Mouse (Mus musculus): Measurements from ENCODE around the gene Zbtb8os.

Gene Zbtb8os

GRCm38 (mm10) chr4:129335216-129336074, at the start of gene Zbtb8os, which contains the start of gene Rbbp4:
Zbtb8os (plus strand) TSS chr4:129335695.
Rbbp4 (minus strand) TSS chr4:129335370.
- peak; percentile 100 for DNase-seq (ENCODE audit: low spot score)

GRCm38 (mm10) chr4:129286001-129286682, 49.4 kb upstream of the Zbtb8os start:
- DNase-seq (ENCODE audit: low spot score) = no peak

- peak; percentile 58 for DNase-seq (ENCODE audit: low spot score)
These were observed 48.6 kb upstream of the Zbtb8os start for GRCm38 (mm10) chr4:129286683-129287471.

GRCm38 (mm10) chr4:129287472-129287981, 48.0 kb upstream of the Zbtb8os start, which contains the start of gene Sync:
Sync (plus strand) TSS chr4:129287617.
- no peak for DNase-seq (ENCODE audit: low spot score)

- DNase-seq (ENCODE audit: low spot score) = no peak
These were observed 47.4 kb upstream of the Zbtb8os start for GRCm38 (mm10) chr4:129288067-129288466.

- no peak for DNase-seq (ENCODE audit: low spot score)
These were observed 45.8 kb upstream of the Zbtb8os start for GRCm38 (mm10) chr4:129289671-129290070.

GRCm38 (mm10) chr4:129292831-129293230, 42.7 kb upstream of the Zbtb8os start:
- no peak for DNase-seq (ENCODE audit: low spot score)

GRCm38 (mm10) chr4:129293702-129294101, 41.8 kb upstream of the Zbtb8os start:
- DNase-seq (ENCODE audit: low spot score) = no peak

GRCm38 (mm10) chr4:129295188-129295587, 40.3 kb upstream of the Zbtb8os start:
- no peak for DNase-seq (ENCODE audit: low spot score)

GRCm38 (mm10) chr4:129296066-129296465, 39.4 kb upstream of the Zbtb8os start:
- DNase-seq (ENCODE audit: low spot score) = no peak

GRCm38 (mm10) chr4:129297724-129298123, 37.8 kb upstream of the Zbtb8os start:
- DNase-seq (ENCODE audit: low spot score) = no peak

GRCm38 (mm10) chr4:129299121-129299520, 36.4 kb upstream of the Zbtb8os start:
- no peak for DNase-seq (ENCODE audit: low spot score)

GRCm38 (mm10) chr4:129303401-129303800, 32.1 kb upstream of the Zbtb8os start:
- DNase-seq (ENCODE audit: low spot score) = no peak

GRCm38 (mm10) chr4:129303816-129304215, 31.7 kb upstream of the Zbtb8os start:
- DNase-seq (ENCODE audit: low spot score) = no peak

- no peak for DNase-seq (ENCODE audit: low spot score)
These were observed 31.2 kb upstream of the Zbtb8os start for GRCm38 (mm10) chr4:129304306-129304705.

GRCm38 (mm10) chr4:129307936-129308335, 27.6 kb upstream of the Zbtb8os start:
- no peak for DNase-seq (ENCODE audit: low spot score)

- no peak for DNase-seq (ENCODE audit: low spot score)
These were observed 21.6 kb upstream of the Zbtb8os start for GRCm38 (mm10) chr4:129313886-129314285.

GRCm38 (mm10) chr4:129320876-129321275, 14.6 kb upstream of the Zbtb8os start:
- no peak for DNase-seq (ENCODE audit: low spot score)

- DNase-seq (ENCODE audit: low spot score) = no peak
These were observed 13.5 kb upstream of the Zbtb8os start for GRCm38 (mm10) chr4:129322042-129322441.

GRCm38 (mm10) chr4:129323491-129323890, 12.0 kb upstream of the Zbtb8os start:
- DNase-seq (ENCODE audit: low spot score) = no peak

- no peak for DNase-seq (ENCODE audit: low spot score)
These were observed 10.7 kb upstream of the Zbtb8os start for GRCm38 (mm10) chr4:129324756-129325155.

GRCm38 (mm10) chr4:129326191-129326590, 9.3 kb upstream of the Zbtb8os start:
- no peak for DNase-seq (ENCODE audit: low spot score)
